28 mouse cellular contexts compared by ENCODE assay signal in genomic region chr17:29778021-29778420, GRCm38 (mm10).
DNase-seq lines count a peak whose midpoint lies in the region; ATAC-seq and TF ChIP-seq lines count a peak whose summit lies in the region.
"Had no signal": no experiment of that assay in that cellular context is flagged by ENCODE, and none has a peak within 500 bp of the region (broad histone marks: within the 10 kb centered on the region; RNA-seq: fewer than 3 reads in every experiment).

No protein-coding gene starts in this region.

- H3K9me3 ChIP-seq in midbrain, embryonic 15.5 days: no peaks in the 10 kb centered on the region
- H3K9me3 ChIP-seq in midbrain, embryonic 13.5 days: no peaks in the 10 kb centered on the region
- H3K9me3 ChIP-seq in forebrain, embryonic 10.5 days: no peaks in the 10 kb centered on the region
- H3K9me3 ChIP-seq in forebrain, embryonic 14.5 days (replicated peaks; ENCODE audit: control insufficient read depth, low read length): no peaks in the 10 kb centered on the region
- no peaks in the 10 kb centered on the region for H3K9me3 ChIP-seq in neural tube, embryonic 15.5 days (replicated peaks)
- H3K9me3 ChIP-seq in intestine, embryonic 16.5 days (ENCODE audit: control insufficient read depth, low read length): no peaks in the 10 kb centered on the region
- no peaks in the 10 kb centered on the region for H3K9me3 ChIP-seq in heart, embryonic 12.5 days (replicated peaks)
- H3K9me3 ChIP-seq: embryonic facial prominence, embryonic 15.5 days; intestine, embryonic 15.5 days; limb, embryonic 12.5 days; liver, embryonic 15.5 days had no signal

- H3K4me2 ChIP-seq in midbrain, embryonic 15.5 days: no peak overlapping the region
- no peak overlapping the region for H3K4me2 ChIP-seq in midbrain, embryonic 13.5 days (replicated peaks)
- no peak overlapping the region for H3K4me2 ChIP-seq in forebrain, embryonic 14.5 days (ENCODE audit: low read length)
- H3K4me2 ChIP-seq in neural tube, embryonic 15.5 days: no peak overlapping the region
- no peak overlapping the region for H3K4me2 ChIP-seq in intestine, embryonic 16.5 days (ENCODE audit: low read depth, low read length)
- no peak overlapping the region for H3K4me2 ChIP-seq in heart, embryonic 12.5 days
- H3K4me2 ChIP-seq: embryonic facial prominence, embryonic 15.5 days; heart, embryonic 11.5 days; intestine, embryonic 15.5 days; limb, embryonic 12.5 days; liver, embryonic 15.5 days; lung, embryonic 14.5 days had no signal

- no peak overlapping the region for H3K27ac ChIP-seq in midbrain, embryonic 15.5 days
- no peak overlapping the region for H3K27ac ChIP-seq in midbrain, embryonic 13.5 days
- H3K27ac ChIP-seq in forebrain, embryonic 10.5 days: 0 out of 2 replicates have a peak overlapping the region, but pooled peaks have one; percentile 25
- H3K27ac ChIP-seq in forebrain, embryonic 14.5 days (ENCODE audit: low read depth, low read length): no peak overlapping the region; the same call in none of the 2 replicates
- no peak overlapping the region for H3K27ac ChIP-seq in neural tube, embryonic 15.5 days (replicated peaks)
- no peak overlapping the region for H3K27ac ChIP-seq in intestine, embryonic 16.5 days (ENCODE audit: low read length)
- H3K27ac ChIP-seq in heart, embryonic 12.5 days (ENCODE audit: poor library complexity, severe bottlenecking): no peak overlapping the region
- no peak overlapping the region for H3K27ac ChIP-seq in left cerebral cortex, adult 2 months
- H3K27ac ChIP-seq: embryonic facial prominence, embryonic 15.5 days; gastrocnemius, adult 2 months; hindbrain, postnatal 0 days; intestine, embryonic 15.5 days; kidney, postnatal 0 days; liver, embryonic 15.5 days had no signal

- DNase-seq in forebrain, embryonic 10.5 days (ENCODE audit: extremely low spot score, low spot score): no peak
- DNase-seq in forebrain, embryonic 14.5 days (ENCODE audit: low spot score): peak; percentile 90
- no peak for DNase-seq in left cerebral cortex, adult 2 months (ENCODE audit: extremely low spot score in 1 of 2, low spot score in 2 of 2)
- DNase-seq: adrenal gland, adult 8-10 months; cerebellum, adult 11-12 months; cerebellum, adult 9-11 months; gastrocnemius, adult 2 months; gastrocnemius, postnatal 36 days; heart, adult 18-20 months; heart, postnatal 4 days; kidney, adult 8-10 months; kidney, postnatal 4 days; layer of hippocampus, postnatal 36 days; lung, embryonic 14.5 days; lung, postnatal 14 days; thymus, postnatal 4 days had no signal

- no peaks in the 10 kb centered on the region for H3K36me3 ChIP-seq in midbrain, embryonic 15.5 days (replicated peaks)
- no peaks in the 10 kb centered on the region for H3K36me3 ChIP-seq in midbrain, embryonic 13.5 days
- no peaks in the 10 kb centered on the region for H3K36me3 ChIP-seq in forebrain, embryonic 10.5 days (replicated peaks)
- no peaks in the 10 kb centered on the region for H3K36me3 ChIP-seq in forebrain, embryonic 14.5 days (ENCODE audit: control insufficient read depth, insufficient read depth, low read length)
- no peaks in the 10 kb centered on the region for H3K36me3 ChIP-seq in neural tube, embryonic 15.5 days
- H3K36me3 ChIP-seq in intestine, embryonic 16.5 days (ENCODE audit: control insufficient read depth, insufficient read depth, low read length): no peaks in the 10 kb centered on the region
- H3K36me3 ChIP-seq in heart, embryonic 12.5 days: no peaks in the 10 kb centered on the region
- H3K36me3 ChIP-seq: embryonic facial prominence, embryonic 15.5 days; intestine, embryonic 15.5 days; limb, embryonic 12.5 days; liver, embryonic 15.5 days had no signal

- ATAC-seq in midbrain, embryonic 15.5 days (replicated peaks): 0 out of 2 replicates have a peak, but pooled peaks have one; percentile 33
- no peak for ATAC-seq in midbrain, embryonic 13.5 days
- ATAC-seq in forebrain, embryonic 14.5 days: peak; percentile 93
- ATAC-seq in neural tube, embryonic 15.5 days (ENCODE audit: low FRiP score): peak; percentile 51; the same call in 1 of the 2 replicates
- ATAC-seq in intestine, embryonic 16.5 days: no peak
- ATAC-seq in heart, embryonic 12.5 days (ENCODE audit: insufficient number of reproducible peaks, low FRiP score): no peak
- ATAC-seq: hindbrain, postnatal 0 days; intestine, embryonic 15.5 days had no signal

- TF ChIP-seq CTCF in left cerebral cortex, adult 2 months (IDR thresholded peaks at IDR 0.05): no peak

- H3K4me1 ChIP-seq in midbrain, embryonic 15.5 days: no peaks in the 10 kb centered on the region
- 0 out of 2 replicates have a peak, but pooled peaks cover 9% of the 10 kb centered on the region for H3K4me1 ChIP-seq in midbrain, embryonic 13.5 days (replicated peaks)
- H3K4me1 ChIP-seq in forebrain, embryonic 10.5 days: peaks cover 23% of the 10 kb centered on the region
- 0 out of 2 replicates have a peak, but pooled peaks cover 6% of the 10 kb centered on the region for H3K4me1 ChIP-seq in forebrain, embryonic 14.5 days (ENCODE audit: control insufficient read depth, insufficient read depth, low read length)
- H3K4me1 ChIP-seq in neural tube, embryonic 15.5 days: 0 out of 2 replicates have a peak, but pooled peaks cover 11% of the 10 kb centered on the region
- no peaks in the 10 kb centered on the region for H3K4me1 ChIP-seq in intestine, embryonic 16.5 days (ENCODE audit: control insufficient read depth, insufficient read depth, low read length)
- H3K4me1 ChIP-seq in heart, embryonic 12.5 days (replicated peaks): peaks cover under 1% of the 10 kb centered on the region; the same call in 1 of the 2 replicates
- H3K4me1 ChIP-seq: intestine, embryonic 15.5 days; liver, embryonic 15.5 days had no signal

- H3K27me3 ChIP-seq in midbrain, embryonic 15.5 days (replicated peaks): no peaks in the 10 kb centered on the region
- no peaks in the 10 kb centered on the region for H3K27me3 ChIP-seq in midbrain, embryonic 13.5 days
- peaks cover 12% of the 10 kb centered on the region; the same call in 1 of the 2 replicates for H3K27me3 ChIP-seq in forebrain, embryonic 10.5 days (ENCODE audit: poor library complexity, severe bottlenecking)
- no peaks in the 10 kb centered on the region for H3K27me3 ChIP-seq in forebrain, embryonic 14.5 days (replicated peaks; ENCODE audit: control insufficient read depth, insufficient read depth, low read length)
- H3K27me3 ChIP-seq in neural tube, embryonic 15.5 days (replicated peaks): no peaks in the 10 kb centered on the region
- H3K27me3 ChIP-seq in intestine, embryonic 16.5 days (replicated peaks; ENCODE audit: control insufficient read depth, insufficient read depth, low read length): no peaks in the 10 kb centered on the region
- H3K27me3 ChIP-seq in heart, embryonic 12.5 days (replicated peaks): peaks cover 10% of the 10 kb centered on the region
- H3K27me3 ChIP-seq: embryonic facial prominence, embryonic 15.5 days; intestine, embryonic 15.5 days had no signal

- H3K4me3 ChIP-seq in midbrain, embryonic 15.5 days: no peak overlapping the region
- no peak overlapping the region for H3K4me3 ChIP-seq in midbrain, embryonic 13.5 days (replicated peaks)
- H3K4me3 ChIP-seq in forebrain, embryonic 10.5 days: no peak overlapping the region
- no peak overlapping the region for H3K4me3 ChIP-seq in forebrain, embryonic 14.5 days (ENCODE audit: low read depth, low read length)
- H3K4me3 ChIP-seq in neural tube, embryonic 15.5 days (replicated peaks): no peak overlapping the region
- no peak overlapping the region for H3K4me3 ChIP-seq in intestine, embryonic 16.5 days (ENCODE audit: low read length)
- H3K4me3 ChIP-seq in heart, embryonic 12.5 days: no peak overlapping the region
- no peak overlapping the region for H3K4me3 ChIP-seq in left cerebral cortex, adult 2 months
- H3K4me3 ChIP-seq: embryonic facial prominence, embryonic 15.5 days; gastrocnemius, adult 2 months; intestine, embryonic 15.5 days; limb, embryonic 12.5 days; liver, embryonic 15.5 days had no signal

- intact Hi-C loops in left cerebral cortex, adult 2 months (cut with DNase I): no loop called here

- 54% methylated on average over 8 of the region's 8 CpGs for WGBS in midbrain, embryonic 15.5 days
- WGBS in midbrain, embryonic 13.5 days: 46% methylated on average over 8 of the region's 8 CpGs
- 62% methylated on average over 8 of the region's 8 CpGs for WGBS in forebrain, embryonic 10.5 days
- WGBS in forebrain, embryonic 14.5 days: 15% methylated on average over 8 of the region's 8 CpGs
- 55% methylated on average over 8 of the region's 8 CpGs for whole genome bisulfite sequencing in neural tube, embryonic 15.5 days
- WGBS in intestine, embryonic 16.5 days: 71% methylated on average over 8 of the region's 8 CpGs
- 73% methylated on average over 8 of the region's 8 CpGs for WGBS in heart, embryonic 12.5 days

- no peak overlapping the region for H3K9ac ChIP-seq in midbrain, embryonic 15.5 days
- H3K9ac ChIP-seq in midbrain, embryonic 13.5 days (replicated peaks): no peak overlapping the region
- H3K9ac ChIP-seq in forebrain, embryonic 14.5 days (ENCODE audit: low read length): no peak overlapping the region
- no peak overlapping the region for H3K9ac ChIP-seq in neural tube, embryonic 15.5 days (replicated peaks)
- H3K9ac ChIP-seq in intestine, embryonic 16.5 days (ENCODE audit: low read depth, low read length): no peak overlapping the region
- no peak overlapping the region for H3K9ac ChIP-seq in heart, embryonic 12.5 days
- H3K9ac ChIP-seq: embryonic facial prominence, embryonic 15.5 days; intestine, embryonic 15.5 days; limb, embryonic 12.5 days; liver, embryonic 15.5 days; lung, embryonic 14.5 days had no signal

Comparison
In these comparisons a context has a peak if more than half of its experiments do, and no peak if none do; other contexts are left out.
1. ATAC-seq: peak in midbrain, embryonic 15.5 days (single experiment), forebrain, embryonic 14.5 days (single experiment) and neural tube, embryonic 15.5 days (single experiment); none in midbrain, embryonic 13.5 days (single experiment), intestine, embryonic 16.5 days (single experiment) and heart, embryonic 12.5 days (single experiment).